Mouse (Mus musculus) G1E-ER4 (cell line): ENCODE results near the gene Prokr1. TPM values are rescaled to one million over a fixed set of nuclear protein-coding genes. Genes with fewer than 3 reads are reported as not detected.

ENCODE experiments used
- GATA1 ChIP-seq: IDR thresholded peaks from one replicate; pipeline ENCODE4 v1.8.0; 2012; ENCODE audit warnings: low read length, inconsistent platforms
- polyA plus RNA-seq: library from polyadenylated mRNA; stranded (reverse); fragments of >175 nt; gene quantifications from 2 replicates; pipeline ENCODE4 v1.2.3, GENCODE M21; 2012

Prokr1 gene
- polyA plus RNA-seq, 1 experiment: 0.15 TPM

DNA sequence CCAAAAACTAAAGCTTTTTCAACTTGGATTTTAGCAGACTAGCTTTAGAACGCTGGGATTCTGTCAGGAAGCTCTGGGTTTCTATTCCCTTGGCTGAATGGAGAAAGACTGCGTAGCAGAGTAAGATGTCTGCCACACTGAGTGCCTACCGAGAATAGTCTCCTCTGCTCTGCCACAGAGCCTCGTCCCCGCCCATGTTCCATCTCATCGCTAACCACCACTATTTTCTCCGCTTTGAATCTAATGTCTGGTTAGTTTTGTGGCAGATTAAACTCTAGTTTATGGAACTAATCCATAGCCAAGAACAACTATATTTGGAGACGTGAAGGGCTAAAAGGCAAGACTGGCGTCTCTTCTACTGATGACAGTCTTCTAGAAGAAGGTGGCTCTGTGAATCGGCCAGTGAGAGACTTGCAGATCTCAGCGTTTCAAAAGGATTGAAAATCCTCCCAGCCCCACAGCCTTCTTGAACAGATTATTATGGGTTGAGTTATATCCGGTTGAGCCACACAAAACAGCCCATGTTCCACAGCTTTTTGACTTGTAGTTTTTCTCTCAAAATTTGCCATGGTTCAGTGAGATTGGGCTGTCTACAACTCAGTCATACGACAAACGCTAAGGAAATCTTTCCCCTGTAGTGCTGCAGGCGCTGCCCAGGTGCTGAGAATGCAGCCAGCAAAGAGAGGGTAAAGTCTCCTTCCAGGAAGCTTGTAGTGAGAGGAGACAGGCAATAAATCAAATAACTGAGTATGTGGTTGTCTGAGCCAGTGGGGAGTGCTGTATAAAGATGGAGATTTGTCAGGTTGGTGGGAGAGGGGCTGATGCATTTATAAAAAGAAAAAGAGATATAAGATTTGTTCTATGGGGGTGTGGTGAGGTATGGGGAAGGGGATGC lies 51.9 kb downstream of the Prokr1 start:
- no peak for TF ChIP-seq GATA1

DNA sequence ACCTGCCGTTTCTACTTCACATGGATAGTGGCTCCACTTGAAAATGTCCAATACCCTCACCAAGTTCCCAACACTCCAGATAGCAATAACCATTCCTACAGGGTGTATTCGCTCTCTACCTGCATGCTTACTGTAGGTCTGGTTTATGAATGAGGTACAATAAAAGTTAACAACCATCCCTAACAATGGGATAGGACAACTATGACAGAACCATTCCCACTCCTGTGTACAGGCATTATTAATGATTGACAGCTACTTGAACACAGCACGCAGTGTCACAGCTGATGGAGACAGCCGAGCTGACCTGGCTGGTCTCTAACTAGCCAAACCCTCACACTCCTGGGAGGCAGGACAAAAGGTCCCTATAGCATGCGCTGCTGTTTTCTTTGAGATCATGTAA lies 52.9 kb downstream of the Prokr1 start:
- TF ChIP-seq GATA1: no peak

DNA sequence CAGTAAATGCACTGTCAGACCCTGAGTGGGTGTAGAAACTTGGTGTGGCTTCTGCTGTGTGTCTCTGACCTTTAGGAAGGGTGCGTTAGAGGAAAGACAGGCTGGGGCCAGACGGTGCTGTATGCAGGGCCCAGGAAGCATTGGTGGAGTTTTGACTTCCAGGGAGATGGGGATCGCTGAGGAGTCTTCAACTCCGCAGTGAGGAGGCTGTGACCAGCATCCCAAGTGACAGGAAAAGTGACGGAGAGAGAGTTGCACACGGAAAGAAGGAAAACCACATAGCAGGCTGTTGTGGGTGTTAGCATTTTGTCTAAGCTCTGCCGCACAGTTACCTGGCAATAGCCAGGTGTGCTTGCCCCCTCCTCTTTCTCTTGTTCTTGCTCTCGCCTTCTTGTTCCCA lies 54.3 kb downstream of the Prokr1 start:
- no peak for TF ChIP-seq GATA1

DNA sequence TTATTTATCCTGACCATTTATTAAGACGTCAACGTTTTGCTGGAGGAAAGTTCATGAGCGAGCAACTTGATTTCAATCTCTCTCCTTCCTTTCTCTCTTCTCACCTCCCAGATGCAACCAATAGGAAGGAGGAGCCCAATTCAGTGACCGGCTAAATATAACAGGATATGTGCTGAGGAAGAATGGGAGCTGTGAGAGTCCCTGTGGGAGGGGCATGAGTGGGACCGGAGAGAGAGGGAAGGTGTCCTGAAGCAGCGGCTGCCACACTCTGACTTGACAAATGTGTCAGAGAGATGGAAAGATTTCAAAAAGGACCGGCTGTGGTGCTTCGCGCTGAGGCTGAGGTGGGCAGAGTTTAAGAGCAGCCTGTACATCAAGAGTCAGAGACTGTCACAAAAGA lies 54.9 kb downstream of the Prokr1 start:
- no peak for TF ChIP-seq GATA1

DNA sequence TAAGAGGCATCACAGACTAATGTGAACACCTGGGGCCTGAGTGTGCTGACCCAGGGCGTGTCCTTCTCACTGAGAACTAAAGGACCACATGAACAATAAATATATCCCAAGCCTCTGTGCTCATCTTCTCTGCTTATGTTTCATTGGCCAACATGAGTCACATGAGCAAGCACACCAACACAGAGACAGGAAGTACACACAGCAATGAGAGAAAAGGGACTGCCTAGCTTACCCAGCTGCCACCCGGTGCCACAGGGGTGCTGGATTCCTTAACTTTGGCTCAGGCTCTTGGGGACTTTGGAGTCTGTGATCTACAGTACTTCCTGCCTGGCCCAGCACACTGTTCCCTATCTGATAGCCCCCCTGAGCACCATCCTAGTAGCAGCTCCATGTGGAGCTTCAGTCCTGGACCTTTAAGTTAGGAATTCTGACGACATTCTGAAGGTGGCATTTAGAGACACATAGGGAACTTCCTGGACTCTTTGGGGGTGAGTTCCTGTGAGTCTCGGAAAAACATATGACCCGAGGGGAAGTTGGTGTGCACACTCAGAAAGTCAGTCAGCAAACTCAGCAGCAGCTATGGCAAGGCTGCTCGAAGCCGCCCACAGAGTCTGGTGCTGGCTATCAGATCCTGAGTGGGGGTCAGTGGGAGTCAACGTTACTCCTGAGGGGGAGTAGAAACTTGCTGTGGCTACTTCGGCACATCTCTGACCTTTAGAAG lies 55.5 kb downstream of the Prokr1 start:
- no peak for TF ChIP-seq GATA1

DNA sequence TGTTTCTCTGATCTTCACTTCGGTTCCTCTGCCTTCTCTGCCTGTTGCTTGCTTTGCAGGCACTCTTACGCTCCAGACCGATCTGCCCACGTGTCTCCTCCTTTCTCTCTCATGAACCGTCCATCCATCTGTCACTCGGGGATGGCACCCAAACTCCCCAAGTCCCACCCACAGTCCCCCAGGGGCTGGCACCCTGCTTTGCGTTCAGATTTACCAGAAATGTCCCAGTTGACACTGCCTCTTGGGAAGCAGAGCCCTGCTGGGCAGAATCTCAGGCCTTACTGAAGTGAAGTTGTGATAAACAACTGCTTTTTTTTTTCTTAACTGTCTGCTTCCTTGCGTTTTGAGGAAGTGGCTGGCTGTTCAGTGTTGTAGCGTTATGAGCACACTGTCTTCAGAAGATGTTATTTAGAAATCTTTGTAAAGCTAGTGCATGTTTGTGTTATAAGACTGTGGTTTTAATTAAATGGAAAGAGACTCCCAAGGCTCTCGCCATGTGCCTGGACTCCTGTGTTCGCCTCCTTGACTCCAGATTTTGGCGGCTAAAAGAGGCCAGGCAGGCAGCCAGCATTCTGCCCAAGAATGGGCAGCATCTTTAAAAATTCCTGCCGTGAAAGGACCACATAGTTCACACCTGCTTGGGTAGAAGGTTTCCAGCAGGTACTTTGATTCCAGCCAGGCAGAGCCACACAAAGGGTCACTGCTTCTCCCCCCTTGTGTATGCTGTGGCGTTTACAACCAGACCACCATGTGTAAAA lies 57.4 kb downstream of the Prokr1 start, which contains the start of gene Arhgap25:
Gene Arhgap25 (minus strand): TSS at position 307 of the 758 bp plus-strand sequence.
- no peak for TF ChIP-seq GATA1

DNA sequence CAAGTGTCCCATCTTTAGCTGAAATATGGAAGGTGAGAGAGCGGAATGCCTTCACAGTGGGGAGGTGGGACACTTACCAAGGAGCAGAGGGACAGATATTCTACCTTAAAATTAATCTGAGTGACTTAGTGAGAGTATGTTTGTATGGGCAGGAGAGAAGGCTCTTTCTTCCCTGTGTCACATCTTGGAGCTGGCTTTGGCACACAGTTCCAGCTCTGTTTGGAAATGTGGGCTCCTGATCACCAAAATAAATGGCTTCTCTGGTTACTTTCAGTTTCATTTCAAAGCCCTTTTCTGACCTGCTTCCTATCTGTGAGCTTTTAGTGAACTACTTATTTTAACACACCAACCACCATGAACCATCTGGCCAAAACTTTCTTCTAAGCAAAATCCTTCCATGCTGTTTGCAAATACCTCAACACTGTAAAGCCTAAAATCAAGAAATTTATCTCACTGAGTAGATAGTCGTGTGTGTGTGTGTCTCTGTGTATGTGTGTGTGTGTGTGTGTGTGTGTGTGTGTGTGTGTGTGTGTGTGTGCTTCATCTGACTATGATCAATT lies 59.0 kb downstream of the Prokr1 start:
- TF ChIP-seq GATA1: no peak

DNA sequence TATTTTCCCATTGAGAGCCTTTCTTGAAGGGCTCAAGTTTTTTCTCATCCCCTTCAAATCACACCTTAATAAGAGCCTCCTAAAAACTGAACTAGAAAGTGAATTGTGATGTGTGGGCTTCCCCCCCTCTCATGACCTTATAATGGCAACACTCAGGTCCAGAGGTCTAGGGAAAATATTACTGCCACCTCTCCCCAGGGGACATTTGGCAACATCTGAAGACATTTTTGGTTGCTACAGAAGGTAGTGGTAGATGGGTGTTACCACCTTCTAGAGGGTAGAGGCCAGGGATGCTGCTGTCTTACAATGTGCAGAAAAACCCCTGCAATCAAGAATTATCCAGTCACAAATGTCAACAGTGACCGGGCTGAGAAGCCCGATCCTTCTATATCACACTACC lies 60.2 kb downstream of the Prokr1 start:
- TF ChIP-seq GATA1: no peak

Other genes with a start within 250 kb of the Prokr1 start
- gene Gkn1, start 239.8 kb downstream of the Prokr1 start, polyA plus RNA-seq: not detected in 2 replicates
- not detected in 2 replicates for gene Gkn2, start 217.4 kb downstream of the Prokr1 start, polyA plus RNA-seq
- not detected in 2 replicates for gene Gkn3, start 201.8 kb downstream of the Prokr1 start, polyA plus RNA-seq
- not detected in 2 replicates for gene Bmp10, start 161.7 kb downstream of the Prokr1 start, polyA plus RNA-seq
- gene Arhgap25, start 57.5 kb downstream of the Prokr1 start, polyA plus RNA-seq: 0.09 and 0.21 TPM in 2 replicates
- gene Aplf, start 81.5 kb upstream of the Prokr1 start, polyA plus RNA-seq: 13.9 and 15.1 TPM in 2 replicates
- 0.02 TPM in 1 of 2 replicates, not detected in the other for gene Efcc1, start 140.1 kb upstream of the Prokr1 start, polyA plus RNA-seq
- 0.50 and 0.90 TPM in 2 replicates for gene Gp9, start 187.3 kb upstream of the Prokr1 start, polyA plus RNA-seq
- 16.4 and 40.9 TPM in 2 replicates for gene Rab43, start 221.4 kb upstream of the Prokr1 start, polyA plus RNA-seq
- 11.0 and 20.9 TPM in 2 replicates for gene Gm45140, start 245.1 kb upstream of the Prokr1 start, polyA plus RNA-seq
- 39.8 and 51.1 TPM in 2 replicates for gene Isy1, start 248.1 kb upstream of the Prokr1 start, polyA plus RNA-seq